Mouse (Mus musculus): ENCODE measurements around the gene Glmp.
"Not testable (repeated sequence)": the region's sequence is repeated elsewhere in the genome, so short reads cannot be mapped to it uniquely, and the experiment has no call there.

The Glmp gene

GRCm38 (mm10) chr3:88378599-88378998 is 53.8 kb downstream of the Glmp start, which contains the start of gene Bglap2:
Bglap2 (minus strand) TSS chr3:88378699.
- not testable (repeated sequence) for DNase-seq
